Mouse (Mus musculus): Measurements from ENCODE around the gene Slamf7.
"Not testable (repeated sequence)": the region's sequence is repeated elsewhere in the genome, so short reads cannot be mapped to it uniquely, and the experiment has no call there.

Slamf7 gene

DNA sequence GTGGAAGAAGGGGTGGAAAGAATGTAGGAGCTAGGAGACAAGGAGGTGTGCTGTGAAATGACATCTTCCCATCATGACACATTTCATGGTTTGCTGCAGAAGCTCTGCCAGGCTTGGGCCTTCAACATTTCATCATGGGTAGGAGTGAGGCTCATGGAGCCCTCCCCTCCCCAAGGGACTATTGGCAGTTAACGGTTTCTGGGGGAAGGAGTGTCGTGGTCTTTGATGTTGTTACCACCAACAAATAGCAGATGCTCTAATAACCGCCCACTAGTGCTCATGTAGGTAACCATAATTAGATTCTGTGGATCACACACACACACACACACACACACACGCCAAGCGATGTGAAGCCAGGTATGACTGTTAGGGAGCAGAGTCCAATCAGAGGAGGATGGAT lies at the start of gene Slamf7:
Gene Slamf7 (minus strand): TSS at position 302 of the 400 bp plus-strand sequence.
- DNase-seq (ENCODE audit: low spot score): no peak

DNA sequence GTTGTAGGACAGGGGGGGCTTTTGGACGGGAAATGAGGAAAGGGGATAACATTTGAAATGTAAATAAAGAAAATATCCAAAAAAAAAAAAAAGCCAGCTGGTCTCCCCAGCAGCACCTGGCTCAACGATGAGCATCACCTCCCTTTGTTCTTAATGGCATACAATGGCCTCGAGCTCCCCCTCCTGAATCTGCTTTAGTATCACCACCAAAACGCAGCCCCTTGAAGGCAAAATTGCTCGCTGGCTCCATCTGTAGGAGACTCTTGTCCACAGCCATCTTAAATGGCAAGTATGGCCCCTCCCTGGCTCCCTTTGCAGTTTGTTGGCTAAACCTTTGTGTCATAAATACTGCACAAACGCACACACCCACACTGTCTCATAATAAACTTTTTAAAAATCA lies 46.1 kb upstream of the Slamf7 start:
- DNase-seq (ENCODE audit: low spot score): no peak

DNA sequence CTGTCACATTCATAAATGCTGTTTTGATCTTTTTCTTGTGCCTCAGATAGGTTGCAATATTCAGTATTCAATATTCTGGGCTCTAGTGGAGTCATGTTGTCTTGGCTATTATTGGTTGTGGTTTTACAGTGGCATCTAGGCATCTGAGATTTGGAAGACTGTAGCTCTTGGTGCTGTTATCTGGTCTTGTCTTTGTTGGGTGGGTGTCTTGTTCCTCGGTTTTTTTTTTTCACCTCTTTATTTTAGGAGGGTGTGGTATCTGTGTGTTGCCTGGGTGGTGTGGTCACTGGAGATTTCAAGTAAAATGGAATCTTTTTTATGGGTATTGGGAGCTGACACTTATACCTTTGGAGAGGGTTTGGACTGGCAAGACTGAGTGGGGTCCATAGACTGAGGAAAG lies 41.1 kb upstream of the Slamf7 start:
- no peak for DNase-seq (ENCODE audit: low spot score)

DNA sequence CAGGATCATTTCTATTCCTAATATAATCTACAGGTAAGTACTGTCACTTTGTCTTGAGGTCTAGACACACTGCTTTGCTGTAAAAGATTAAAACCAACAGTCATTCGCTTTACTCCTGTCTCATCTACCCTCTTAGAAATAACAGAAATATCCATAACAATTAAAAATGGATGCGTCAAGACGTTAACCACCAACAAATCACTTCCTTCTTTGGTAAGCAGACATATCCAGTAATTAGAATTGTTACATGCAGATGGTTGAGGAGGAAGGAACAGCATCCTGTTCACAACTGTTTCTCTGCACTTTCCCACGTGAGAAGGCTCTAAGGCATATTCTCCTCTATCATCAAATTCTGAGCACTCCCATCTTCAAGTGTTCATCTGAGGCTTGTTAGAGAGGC lies 34.5 kb upstream of the Slamf7 start:
- no peak for DNase-seq (ENCODE audit: low spot score)

DNA sequence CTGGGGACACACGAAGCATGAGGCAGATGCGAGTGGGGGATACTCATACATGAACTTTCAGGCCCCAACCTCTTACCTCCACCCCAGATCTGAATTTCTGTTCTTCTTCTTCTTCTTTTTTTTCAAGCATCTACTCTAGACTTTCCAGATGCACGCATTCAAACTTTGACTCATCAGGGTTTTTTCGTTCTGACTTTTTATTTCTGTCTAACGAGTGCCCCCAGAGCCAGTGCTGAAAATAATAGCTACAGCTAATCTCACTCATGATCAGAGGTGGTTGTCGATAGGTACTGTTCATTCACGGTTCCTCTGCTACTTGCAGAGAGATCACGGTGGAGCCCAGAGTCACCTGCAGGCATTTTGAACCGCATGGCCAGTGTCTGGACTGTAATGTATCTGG lies 32.1 kb upstream of the Slamf7 start:
- DNase-seq (ENCODE audit: low spot score): no peak

DNA sequence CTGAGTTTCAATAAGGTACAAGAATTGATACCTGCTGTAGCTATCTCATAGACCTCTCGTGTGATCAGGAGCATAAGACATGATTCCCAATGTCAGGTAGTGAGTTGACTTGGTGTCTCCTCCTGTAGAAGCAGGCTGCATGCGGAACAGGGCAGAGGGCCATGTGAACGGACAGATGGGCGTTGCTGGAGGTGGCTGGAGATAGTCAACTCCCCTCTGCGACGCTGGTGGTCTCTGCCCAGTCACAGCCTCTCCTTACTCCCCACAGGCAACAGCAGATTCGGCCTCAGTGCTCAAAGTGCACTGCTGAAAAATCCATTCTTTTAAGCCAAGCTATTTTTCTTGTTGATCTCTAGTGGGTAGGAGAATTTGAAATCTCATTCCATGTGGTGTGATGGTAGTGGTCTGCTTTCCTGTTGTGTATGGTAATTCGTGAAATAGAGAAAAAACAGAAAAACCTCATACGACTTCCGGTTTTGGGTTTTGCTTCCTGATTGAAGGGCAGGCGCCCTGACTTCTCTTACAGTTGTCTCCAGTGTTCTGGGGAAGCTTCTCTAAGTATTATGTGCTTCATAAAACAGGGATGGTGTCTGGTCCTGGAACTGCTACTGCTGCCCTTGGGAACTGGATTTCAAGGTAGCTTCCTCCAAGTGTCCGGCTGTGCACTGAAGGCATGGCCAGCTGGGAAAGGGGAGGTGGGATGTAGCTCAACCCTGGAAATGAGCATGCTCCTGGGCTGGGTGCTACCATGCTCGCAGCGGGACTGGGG lies 28.9 kb upstream of the Slamf7 start, which contains the start of gene Cd48:
Gene Cd48 (plus strand): TSS at position 479 of the 769 bp plus-strand sequence.
- DNase-seq (ENCODE audit: low spot score): no peak

DNA sequence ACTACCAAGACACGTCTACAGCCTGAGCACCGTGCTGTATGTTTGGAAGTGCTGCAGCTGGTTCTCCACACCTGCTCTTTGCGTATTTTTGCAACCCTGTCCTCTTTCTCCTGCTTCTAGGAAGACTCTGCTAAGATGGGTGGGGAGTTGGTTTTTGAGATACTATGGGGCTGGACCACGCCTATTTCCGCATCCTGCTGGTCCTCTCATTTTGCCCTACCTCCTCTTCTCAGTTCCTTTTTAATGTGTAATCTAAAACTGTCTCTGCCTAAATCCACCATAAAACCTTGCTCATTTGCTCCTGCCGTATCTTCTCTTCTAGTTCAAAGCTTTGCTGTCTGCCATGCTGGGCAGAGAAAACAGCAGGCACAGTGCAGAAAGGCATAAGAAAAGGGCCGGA lies 28.2 kb upstream of the Slamf7 start:
- DNase-seq (ENCODE audit: low spot score): no peak

DNA sequence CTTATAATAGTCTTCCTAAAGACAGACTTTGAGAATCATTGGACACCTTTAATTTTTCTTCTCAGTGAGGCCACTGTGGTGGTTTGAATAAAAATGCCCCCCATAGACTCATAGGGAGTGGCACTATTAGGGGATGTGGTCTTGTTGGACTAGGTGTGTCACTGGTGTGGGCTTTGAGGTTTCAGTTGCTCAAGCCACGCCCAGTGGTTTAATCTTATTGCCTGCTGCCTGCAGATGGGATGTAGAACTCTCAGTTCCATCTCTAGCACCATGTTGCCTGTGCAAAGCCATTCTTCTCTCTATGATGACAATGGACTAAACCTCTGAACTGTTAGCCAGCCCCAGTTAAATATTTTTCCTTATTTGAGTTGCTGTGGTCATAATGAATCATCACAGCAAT lies 24.9 kb upstream of the Slamf7 start:
- no peak for DNase-seq (ENCODE audit: low spot score)

DNA sequence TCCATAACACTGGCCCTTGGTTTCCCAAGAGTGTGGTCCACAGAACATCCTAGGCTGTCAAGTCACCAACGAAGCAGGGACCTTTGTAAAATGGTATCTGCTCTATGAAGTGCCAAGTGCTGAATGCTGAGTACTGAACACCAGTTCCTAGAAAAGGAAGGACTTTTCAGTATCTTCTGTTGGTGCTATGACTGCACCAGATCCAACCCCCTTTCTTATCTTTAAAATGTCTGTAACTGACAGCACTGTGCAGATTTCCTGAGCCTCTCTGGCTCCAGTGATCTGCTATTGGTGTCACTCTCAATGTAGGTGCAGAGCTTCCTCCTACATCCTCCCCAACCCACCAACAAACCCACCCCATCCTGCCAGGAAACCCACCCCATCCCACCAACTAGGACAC lies 21.6 kb upstream of the Slamf7 start:
- DNase-seq (ENCODE audit: low spot score): no peak

DNA sequence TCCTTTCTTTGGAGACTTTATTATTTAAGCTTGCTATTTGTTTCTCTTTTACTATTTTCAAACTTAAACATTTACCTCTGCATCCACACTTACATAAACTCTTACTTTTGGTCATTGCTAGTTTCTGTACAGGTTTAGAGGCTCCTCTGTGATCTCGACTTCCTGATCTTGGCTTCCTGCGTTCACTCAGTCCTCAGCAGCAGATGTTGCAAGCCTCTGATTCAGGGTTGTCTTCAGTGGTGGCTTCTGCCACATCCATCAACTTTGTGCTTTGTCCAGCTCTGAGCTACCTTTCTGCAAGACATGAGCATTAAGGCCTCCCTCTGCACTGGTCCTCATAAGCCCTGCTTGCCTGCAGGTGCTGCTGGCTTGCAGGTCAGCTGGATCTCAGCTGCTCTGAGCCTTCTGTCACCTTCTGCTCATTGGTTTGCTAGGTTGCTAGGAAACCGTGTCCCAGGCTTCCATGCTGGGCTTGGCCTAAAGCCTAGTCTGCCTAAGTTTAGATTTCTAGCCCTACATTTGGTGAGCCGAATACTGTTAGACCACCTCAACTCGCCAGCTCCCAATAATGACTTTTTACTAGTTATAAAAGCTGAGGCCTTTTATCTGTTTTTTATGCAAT lies 20.1 kb upstream of the Slamf7 start:
- no peak for DNase-seq (ENCODE audit: low spot score)

DNA sequence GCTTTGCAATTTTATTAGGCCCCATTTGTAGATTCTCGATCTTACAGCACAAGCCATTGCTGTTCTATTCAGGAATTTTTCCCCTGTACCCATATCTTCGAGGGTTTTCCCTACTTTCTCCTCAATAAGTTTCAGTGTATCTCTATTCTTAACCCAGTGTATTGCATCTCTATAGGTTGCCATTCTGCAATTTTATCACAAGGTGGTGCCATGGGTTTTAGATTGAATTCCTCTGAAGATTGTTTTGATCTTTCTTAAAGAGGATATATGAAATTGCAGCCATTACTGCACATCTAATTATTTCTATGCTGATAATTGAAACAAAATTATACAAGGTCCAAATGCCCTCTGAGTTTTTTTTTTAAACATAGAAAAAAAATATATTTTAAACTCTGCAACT lies 19.6 kb upstream of the Slamf7 start:
- not testable (repeated sequence) for DNase-seq (ENCODE audit: low spot score)

DNA sequence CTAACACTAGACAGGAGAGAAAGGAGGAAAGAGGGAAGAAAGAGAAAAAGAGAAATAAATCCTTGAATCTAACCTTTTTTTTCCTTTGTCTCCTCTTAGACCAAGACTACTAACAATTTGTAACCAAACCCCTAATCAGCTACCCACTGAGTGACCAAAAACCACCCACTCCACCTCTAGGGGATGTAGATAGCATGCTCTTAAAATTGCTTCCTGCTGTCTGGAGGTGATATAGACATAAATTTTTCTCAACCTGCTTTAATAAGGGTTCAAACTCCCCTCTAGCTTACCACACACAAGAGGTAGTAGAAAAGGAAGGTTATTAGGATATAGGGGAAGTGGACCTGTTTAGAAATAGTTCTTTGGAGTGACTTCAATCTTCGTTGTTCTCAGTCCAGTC lies 14.3 kb upstream of the Slamf7 start:
- DNase-seq (ENCODE audit: low spot score): no peak

DNA sequence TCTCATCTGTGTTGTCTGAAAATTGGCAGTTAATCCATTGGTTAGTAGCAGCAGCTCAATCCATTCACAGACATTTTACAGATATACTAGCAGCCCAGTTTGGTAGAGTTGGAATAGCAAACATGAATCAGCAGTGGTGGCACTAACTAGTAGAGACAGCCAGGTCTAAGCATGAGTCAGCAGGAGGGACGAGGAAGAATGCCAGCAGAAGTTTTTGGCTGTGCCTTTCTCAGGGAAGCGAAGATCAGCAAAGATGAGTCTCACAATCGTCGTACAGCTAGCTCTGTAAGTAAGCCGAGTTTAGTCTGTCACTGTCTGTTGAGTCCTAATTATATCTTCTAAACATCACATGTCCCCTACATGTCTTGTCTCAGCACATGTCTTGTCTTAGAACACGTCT lies 13.5 kb upstream of the Slamf7 start:
- DNase-seq (ENCODE audit: low spot score): no peak

DNA sequence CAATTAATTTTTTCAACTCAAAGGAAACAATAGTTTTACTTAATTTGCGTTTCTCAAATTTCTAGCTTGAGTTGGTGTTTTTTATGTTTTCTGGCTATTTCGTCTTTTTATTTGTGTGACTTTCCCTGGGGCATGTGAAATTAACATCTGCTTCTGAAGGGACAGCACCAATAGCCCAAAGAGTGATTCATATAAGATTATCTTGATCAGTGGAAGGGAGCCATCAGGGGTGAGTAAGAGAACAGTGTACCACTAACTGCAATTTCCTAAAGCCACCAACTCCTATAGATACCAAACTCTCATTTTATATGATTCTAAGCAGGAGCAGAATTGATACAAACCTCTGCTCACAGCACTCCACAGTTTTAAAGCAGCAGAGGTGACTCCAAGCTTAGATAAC lies 10.9 kb upstream of the Slamf7 start:
- DNase-seq (ENCODE audit: low spot score): no peak

DNA sequence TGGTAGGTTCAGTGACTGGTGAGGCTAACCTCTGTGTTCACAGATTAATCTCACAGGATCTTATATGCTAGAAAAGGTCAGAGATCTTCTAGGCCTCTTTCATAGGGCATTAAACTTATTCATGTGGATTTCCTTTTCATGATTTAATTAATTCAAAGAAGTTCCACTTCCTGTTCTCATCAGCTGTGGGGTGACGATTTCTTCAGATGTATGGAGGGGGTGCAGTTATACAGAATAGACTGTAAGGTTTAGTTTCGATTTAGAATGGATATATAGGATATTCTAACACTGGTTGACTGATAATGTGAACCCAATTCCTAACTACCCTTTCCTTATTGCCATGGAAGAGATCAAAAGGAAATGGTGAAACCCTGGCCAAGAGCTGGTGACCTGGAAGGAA lies 8.6 kb upstream of the Slamf7 start:
- DNase-seq (ENCODE audit: low spot score): no peak

DNA sequence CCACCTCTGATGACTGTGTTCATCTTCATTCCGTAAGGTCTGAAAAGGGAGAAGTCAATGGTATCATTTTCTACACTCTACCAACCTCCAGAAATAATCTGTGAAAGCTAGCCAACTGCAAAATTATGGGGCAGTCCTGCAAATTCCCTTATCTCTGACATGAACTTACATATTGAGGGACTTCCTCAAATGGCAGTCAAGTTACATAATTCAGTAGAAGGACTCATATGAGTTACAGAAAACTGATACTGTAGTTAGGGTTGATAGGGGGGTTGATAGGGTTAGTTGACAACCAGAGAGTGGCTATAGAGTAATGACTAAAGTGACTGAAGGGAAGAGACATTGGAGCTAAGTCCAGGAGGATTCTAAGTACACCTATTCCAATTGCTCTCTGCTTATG lies 7.6 kb upstream of the Slamf7 start:
- no peak for DNase-seq (ENCODE audit: low spot score)

DNA sequence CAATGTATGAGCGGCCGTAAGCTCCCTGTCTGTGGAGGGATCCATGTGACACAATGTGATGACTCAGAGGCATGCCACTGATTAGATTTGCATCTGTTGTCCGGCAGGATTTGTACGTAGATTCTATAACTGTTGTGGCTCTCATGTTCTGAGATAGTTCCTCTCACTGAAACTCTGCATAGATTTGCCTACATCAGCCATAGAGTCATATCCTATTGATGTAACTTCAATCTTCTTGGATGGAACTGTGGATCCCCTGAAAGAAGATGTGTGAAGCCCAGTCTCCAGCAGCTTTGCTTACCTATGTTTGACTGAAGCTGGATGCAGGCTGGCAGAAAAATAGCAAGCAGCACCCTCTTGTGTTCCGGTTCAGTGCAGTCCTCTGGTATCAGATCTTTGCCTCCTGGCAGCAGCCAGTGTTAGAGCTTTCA lies 5.7 kb upstream of the Slamf7 start:
- no peak for DNase-seq (ENCODE audit: low spot score)

DNA sequence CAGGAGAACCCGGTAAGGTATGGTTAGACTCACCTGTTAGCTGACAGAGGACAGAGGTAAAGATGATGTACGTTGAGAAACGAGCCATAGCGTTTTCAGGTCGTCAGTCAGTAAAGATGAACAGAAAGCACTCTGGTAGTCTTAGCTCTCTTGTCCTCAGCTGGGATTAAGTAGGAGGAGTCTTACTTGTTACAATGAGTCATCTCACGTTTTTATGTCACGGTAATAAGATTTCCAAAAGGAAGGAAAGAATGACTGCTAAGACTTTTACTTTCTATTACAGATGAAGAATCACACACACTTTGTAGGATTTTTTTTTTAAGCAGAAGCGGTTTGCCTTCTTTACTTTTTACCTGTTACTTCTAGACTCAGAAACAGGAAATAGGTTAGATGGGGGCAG lies 4.0 kb downstream of the Slamf7 start:
- DNase-seq (ENCODE audit: low spot score): no peak

DNA sequence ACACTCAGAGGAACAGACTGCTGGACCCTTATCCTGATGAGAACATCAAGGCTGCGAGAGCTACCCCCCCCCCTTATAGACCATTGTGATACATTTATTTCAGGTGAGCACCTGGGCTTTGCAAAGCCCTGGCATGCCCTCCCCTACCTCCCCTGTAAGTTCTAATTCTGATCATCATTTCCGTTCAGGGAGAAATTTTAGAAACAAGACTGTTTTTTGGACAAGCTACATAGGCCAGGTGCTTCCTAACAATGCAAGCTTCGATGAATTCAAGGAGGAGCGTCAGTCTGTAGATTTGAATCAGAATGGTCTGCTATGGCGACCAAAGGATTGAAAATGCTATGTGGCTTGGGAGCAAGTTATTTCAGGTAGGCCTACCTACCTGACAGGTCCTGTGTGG lies 5.1 kb downstream of the Slamf7 start:
- no peak for DNase-seq (ENCODE audit: low spot score)

DNA sequence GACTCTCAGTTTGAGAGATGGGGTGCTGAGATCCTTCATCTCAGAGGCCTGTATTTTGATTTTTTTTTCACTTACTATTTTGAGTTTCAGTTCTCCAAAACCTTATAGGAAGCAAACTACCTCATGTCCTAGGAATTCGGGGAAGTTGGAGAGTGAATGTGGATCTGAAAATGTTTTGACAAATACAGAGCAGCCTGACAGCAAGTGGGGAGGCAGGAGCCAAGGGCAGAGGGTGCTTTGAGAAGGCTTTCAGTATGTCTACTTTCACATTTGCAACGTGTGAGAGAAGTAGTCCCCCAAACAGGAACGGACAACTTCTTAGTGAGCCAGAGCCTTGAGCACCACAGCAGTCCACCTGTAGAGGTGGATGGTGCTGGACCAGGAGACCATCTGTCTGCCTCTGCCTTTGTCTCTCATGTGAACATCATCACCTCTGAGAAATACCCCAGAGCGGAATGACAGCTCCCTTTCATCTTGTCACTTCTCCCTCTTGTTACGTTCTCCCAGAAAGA lies 6.3 kb downstream of the Slamf7 start:
- DNase-seq (ENCODE audit: low spot score): no peak

DNA sequence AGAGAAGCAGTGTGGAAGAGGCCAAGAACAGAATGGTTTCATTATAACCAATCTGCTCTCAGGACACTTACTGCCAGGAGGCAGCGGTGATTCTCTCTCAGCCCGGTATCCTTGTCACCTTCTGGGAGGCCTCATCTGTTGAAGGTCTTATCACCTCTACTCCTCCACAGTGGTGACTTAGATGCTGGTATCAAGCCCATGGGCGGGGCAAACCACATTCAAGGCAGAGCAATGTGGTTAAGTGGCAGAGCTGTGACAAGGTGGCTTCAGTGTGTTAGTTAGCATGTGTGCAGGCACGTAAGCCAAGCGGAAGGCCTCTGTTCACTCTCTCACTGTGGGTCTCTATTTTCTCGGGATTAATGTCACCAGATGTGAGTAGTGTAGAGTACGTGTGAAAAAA lies 9.2 kb downstream of the Slamf7 start:
- no peak for DNase-seq (ENCODE audit: low spot score)

DNA sequence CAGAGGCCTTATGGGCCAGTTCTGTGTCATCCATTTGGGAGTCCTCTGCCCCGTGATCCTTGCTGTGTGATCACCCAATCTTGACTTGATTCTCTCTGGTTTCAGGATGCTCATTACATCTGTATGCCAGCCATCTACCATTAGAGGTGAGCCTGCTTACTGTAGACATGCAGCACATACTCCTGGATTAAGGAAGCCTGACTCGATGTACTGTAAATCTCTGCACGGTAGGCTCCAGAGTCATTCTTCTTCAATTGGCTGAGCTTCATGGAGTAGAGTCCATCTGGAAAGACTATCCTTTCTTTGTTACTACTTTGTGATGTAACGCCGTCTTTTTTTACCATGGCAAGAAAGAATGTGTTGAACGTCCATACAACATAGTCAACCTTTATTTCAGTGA lies 12.0 kb downstream of the Slamf7 start:
- no peak for DNase-seq (ENCODE audit: low spot score)

DNA sequence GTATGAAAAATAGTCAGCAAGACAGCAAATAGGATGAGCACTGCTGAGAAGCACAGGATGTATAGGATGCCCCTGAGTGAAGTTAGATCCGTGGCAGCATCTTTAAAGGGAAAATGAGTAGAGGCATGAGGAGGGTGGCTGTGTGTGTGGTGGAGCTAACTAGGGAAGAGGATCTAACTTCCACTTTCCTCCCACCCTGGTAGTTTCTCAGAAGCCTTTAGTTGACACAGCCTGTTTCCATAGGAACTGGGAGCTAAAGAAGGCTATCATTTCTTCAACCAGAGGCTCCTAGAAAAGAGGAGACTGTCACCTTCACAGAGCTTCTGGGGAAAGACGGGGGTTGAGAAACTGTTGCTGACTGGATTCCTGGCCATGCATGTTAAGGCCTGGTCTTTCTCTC lies 14.1 kb downstream of the Slamf7 start:
- DNase-seq (ENCODE audit: low spot score): no peak

DNA sequence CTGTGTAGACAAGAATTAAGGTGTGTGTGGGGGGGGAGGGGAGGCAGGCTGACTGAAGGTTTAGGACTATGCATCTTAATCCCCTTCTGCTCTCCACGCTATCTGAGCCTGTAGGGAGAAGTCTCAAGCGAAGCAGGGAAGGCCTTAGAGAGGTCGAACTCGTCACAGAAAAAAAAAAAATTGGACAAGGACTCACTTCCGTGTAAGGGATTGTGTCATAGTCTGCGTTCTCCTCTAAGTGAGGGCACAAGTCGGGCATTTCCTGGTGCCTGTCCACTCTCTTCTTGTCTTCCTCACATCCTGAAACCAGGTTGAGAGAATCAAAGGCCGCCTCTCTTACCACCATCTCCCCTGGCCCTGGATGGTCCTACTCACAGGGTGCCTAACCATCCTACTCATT lies 15.7 kb downstream of the Slamf7 start:
- no peak for DNase-seq (ENCODE audit: low spot score)
